Mouse (Mus musculus) monocyte, adult 59 days (primary cell): ENCODE results near the gene Qrsl1. TPM values are rescaled to one million over a fixed set of nuclear protein-coding genes. Genes with fewer than 3 reads are reported as not detected.

ENCODE experiments used
- total RNA-seq, 2 experiments: library from RNA; stranded (reverse); gene quantifications; one replicate each; pipeline ENCODE4 v1.2.4; 2023

Gene Qrsl1
- 1 to 10 TPM; 8.8 to 9.2 TPM for total RNA-seq

GRCm38 (mm10) chr10:43901578-43902194 is at the start of gene Qrsl1, which contains the start of gene Rtn4ip1:
Gene Qrsl1 (minus strand): TSS chr10:43901745.
Gene Rtn4ip1 (plus strand): TSS chr10:43901807.

Other genes with a start within 250 kb of the Qrsl1 start
- 1 to 10 TPM; 8.0 to 8.9 TPM for gene Rtn4ip1, start 62 bp upstream of the Qrsl1 start, total RNA-seq
- gene Crybg1, start 247.1 kb upstream of the Qrsl1 start, total RNA-seq = 10 to 100 TPM; 54.1 to 55.3 TPM